Mouse (Mus musculus) liver, adult 2 months (tissue): Measurements from ENCODE around the gene Fry. TPM values are rescaled to one million over a fixed set of nuclear protein-coding genes. Genes with fewer than 3 reads are reported as not detected.
A peak's percentile ranks its signal among the peaks of the same experiment; 100 is the strongest.

Experiments
- DNase-seq: peaks from one replicate; pipeline ENCODE4 v3.0.0-alpha.2; 2011; ENCODE audit warnings: low read depth, low spot score; ENCODE audit errors: extremely low read depth
- H3K27ac ChIP-seq: fragments of 200-500 bp; replicated peaks from 2 replicates; pipeline ENCODE4 v1.5.1; 2012; ENCODE audit warnings: low read depth, mild to moderate bottlenecking, control low read depth, inconsistent platforms, low read length; ENCODE audit not compliant: insufficient read depth
- H3K27me3 ChIP-seq: fragments of 200-500 bp; 2 replicates; pipeline ENCODE4 v1.6.1; 2012; ENCODE audit warnings: mild to moderate bottlenecking, moderate library complexity, low read length, inconsistent platforms; ENCODE audit not compliant: control insufficient read depth, insufficient read depth
- H3K36me3 ChIP-seq: fragments of 200-500 bp; 2 replicates; pipeline ENCODE4 v1.6.1; 2012; ENCODE audit warnings: low read length, inconsistent platforms; ENCODE audit not compliant: control insufficient read depth, insufficient read depth
- H3K4me1 ChIP-seq: fragments of 200-500 bp; 2 replicates; pipeline ENCODE4 v1.6.1; 2011; ENCODE audit warnings: low read length; ENCODE audit not compliant: control insufficient read depth, insufficient read depth
- H3K4me3 ChIP-seq: fragments of 200-500 bp; 2 replicates; pipeline ENCODE4 v1.5.1; 2011; ENCODE audit warnings: low read depth, mild to moderate bottlenecking, control low read depth, low read length, moderate library complexity; ENCODE audit not compliant: insufficient read depth
- H3K79me2 ChIP-seq: fragments of 200-500 bp; 2 replicates; pipeline ENCODE4 v1.6.1; 2012; ENCODE audit warnings: inconsistent platforms, mild to moderate bottlenecking, low read length, moderate library complexity; ENCODE audit not compliant: control insufficient read depth, insufficient read depth
- H3K9ac ChIP-seq: fragments of 200-500 bp; 2 replicates; pipeline ENCODE4 v1.6.1; 2012; ENCODE audit warnings: low read depth, mild to moderate bottlenecking, control low read depth, inconsistent platforms, low read length
- CTCF ChIP-seq: fragments of 200-500 bp; IDR thresholded peaks from 2 replicates; pipeline ENCODE4 v1.5.1; 2011; ENCODE audit warnings: low read depth, low read length, control low read depth
- POLR2A ChIP-seq: fragments of 200-500 bp; IDR thresholded peaks from 2 replicates; pipeline ENCODE4 v1.6.1; 2011; ENCODE audit warnings: low read length, control low read depth; ENCODE audit not compliant: insufficient read depth; ENCODE audit errors: extremely low read depth
- WGBS: fragments of 180-500 bp; shearing (Covaris S2); methylation state at CpG from one replicate; pipeline ENCODE4 v1.1.7; 2018; 5-methylcytosine and 5-hydroxymethylcytosine counted together
- polyA plus RNA-seq: library from polyadenylated mRNA; depleted of rRNA; stranded (reverse); fragments of >200 nt; gene quantifications from 2 replicates; pipeline ENCODE4 v1.2.3, GENCODE M21; 2012
- total RNA-seq: library from RNA; depleted of rRNA; stranded (reverse); fragments of >200 nt; gene quantifications from 2 replicates; pipeline ENCODE4 v1.2.3, GENCODE M21; 2014

Fry gene
- total and polyA plus RNA-seq, 2 experiments: 0.62 to 1.8 TPM

GRCm38 (mm10) chr5:150157682-150158081 is 39.2 kb downstream of the Fry start:
- H3K36me3 ChIP-seq: no peaks in the 10 kb centered on the region
- H3K9ac ChIP-seq: no peak overlapping the region
- H3K4me1 ChIP-seq: no peaks in the 10 kb centered on the region
- H3K79me2 ChIP-seq: no peaks in the 10 kb centered on the region
- no peak for DNase-seq
- WGBS: 59% methylated on average over 6 of the region's 6 CpGs
- no peak overlapping the region for H3K4me3 ChIP-seq
- TF ChIP-seq POLR2A: no peak
- TF ChIP-seq CTCF: peak; percentile 79
- no peak overlapping the region for H3K27ac ChIP-seq
- H3K27me3 ChIP-seq: no peaks in the 10 kb centered on the region

- TF ChIP-seq POLR2A (no peak), CTCF (no peak)
- 72% methylated on average over 5 of the region's 5 CpGs for WGBS
- no peak for DNase-seq
Measured at GRCm38 (mm10) chr5:150159151-150159550, 40.7 kb downstream of the Fry start.

GRCm38 (mm10) chr5:150161193-150161592 is 42.7 kb downstream of the Fry start:
- Histone ChIP-seq H3K4me1 (no peaks in the 10 kb centered on the region), H3K79me2 (no peaks in the 10 kb centered on the region), H3K36me3 (no peaks in the 10 kb centered on the region), H3K9ac (no peak overlapping the region), H3K27ac (no peak overlapping the region), H3K27me3 (no peaks in the 10 kb centered on the region), H3K4me3 (no peak overlapping the region)
- WGBS: 88% methylated on average over 6 of the region's 6 CpGs
- TF ChIP-seq CTCF (peak; percentile 3; the same call in 1 of the 2 replicates), POLR2A (no peak)
- DNase-seq: no peak

More at GRCm38 (mm10) chr5:150159151-150159550, 40.7 kb downstream of the Fry start:
- Histone ChIP-seq H3K9ac (no peak overlapping the region), H3K79me2 (no peaks in the 10 kb centered on the region), H3K4me1 (no peaks in the 10 kb centered on the region), H3K4me3 (no peak overlapping the region), H3K27me3 (no peaks in the 10 kb centered on the region), H3K27ac (no peak overlapping the region), H3K36me3 (no peaks in the 10 kb centered on the region)

- no peaks in the 10 kb centered on the region for H3K4me1 ChIP-seq
- TF ChIP-seq CTCF (no peak), POLR2A (no peak)
- H3K36me3 ChIP-seq: no peaks in the 10 kb centered on the region
- WGBS: 97% methylated on average over 5 of the region's 5 CpGs
- H3K4me3 ChIP-seq: no peak overlapping the region
- no peaks in the 10 kb centered on the region for H3K27me3 ChIP-seq
- H3K27ac ChIP-seq: no peak overlapping the region
- DNase-seq: no peak
- H3K79me2 ChIP-seq: no peaks in the 10 kb centered on the region
- no peak overlapping the region for H3K9ac ChIP-seq
Measured at GRCm38 (mm10) chr5:150161898-150162297, 43.5 kb downstream of the Fry start.

- Histone ChIP-seq H3K4me3 (no peak overlapping the region), H3K4me1 (no peaks in the 10 kb centered on the region), H3K79me2 (no peaks in the 10 kb centered on the region), H3K9ac (no peak overlapping the region), H3K27ac (no peak overlapping the region), H3K36me3 (no peaks in the 10 kb centered on the region), H3K27me3 (no peaks in the 10 kb centered on the region)
- WGBS: 95% methylated on average over 3 of the region's 3 CpGs
- no peak for TF ChIP-seq POLR2A
- TF ChIP-seq CTCF: no peak
- no peak for DNase-seq
Measured at GRCm38 (mm10) chr5:150164671-150165070, 46.2 kb downstream of the Fry start.

GRCm38 (mm10) chr5:150166811-150167210 is 48.4 kb downstream of the Fry start:
- H3K27me3 ChIP-seq: no peaks in the 10 kb centered on the region
- H3K36me3 ChIP-seq: no peaks in the 10 kb centered on the region
- no peak for DNase-seq
- no peak overlapping the region for H3K9ac ChIP-seq
- no peak overlapping the region for H3K4me3 ChIP-seq
- no peaks in the 10 kb centered on the region for H3K4me1 ChIP-seq
- TF ChIP-seq CTCF (no peak), POLR2A (no peak)
- H3K79me2 ChIP-seq: no peaks in the 10 kb centered on the region
- no peak overlapping the region for H3K27ac ChIP-seq
- 88% methylated on average over 5 of the region's 5 CpGs for WGBS
